Mouse (Mus musculus): ENCODE results near the gene Qrich1.

DNA sequence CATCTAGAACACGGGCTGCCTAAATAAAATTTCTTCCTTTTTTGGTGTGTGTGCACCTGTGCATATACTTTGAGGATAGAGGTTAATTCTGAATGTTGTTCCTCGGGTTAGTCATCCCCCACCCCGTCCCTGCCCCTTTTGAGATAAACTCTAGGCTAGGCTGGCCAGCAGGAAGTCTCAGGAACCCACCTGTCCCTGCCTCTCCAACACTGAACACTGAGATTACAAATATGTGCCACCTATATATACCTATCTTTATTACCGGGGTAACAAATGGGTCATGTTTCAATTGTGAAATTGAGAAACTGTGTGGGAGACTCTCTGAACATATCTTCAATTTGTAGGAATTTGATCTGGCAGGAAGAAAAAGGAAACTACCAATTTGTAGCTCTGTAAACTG lies 92.3 kb downstream of the Qrich1 start:
- TF ChIP-seq POLR2A (IDR thresholded peaks at IDR 0.05; ENCODE audit: insufficient read depth, low read depth, low read length) (no peak), CTCF (IDR thresholded peaks at IDR 0.05; ENCODE audit: insufficient read depth, low read depth, low read length) (no peak)
